Mouse (Mus musculus) embryonic fibroblast, embryonic 13.5 days (primary cell): Measurements from ENCODE around the gene Stk11ip. TPM values are rescaled to one million over a fixed set of nuclear protein-coding genes. Genes with fewer than 3 reads are reported as not detected.

ENCODE experiments used
- H3K27ac ChIP-seq: 2 replicates; pipeline ENCODE4 v1.5.1; 2012; ENCODE audit warnings: low read length, control low read depth, inconsistent platforms; ENCODE audit not compliant: insufficient read depth
- H3K4me1 ChIP-seq: 2 replicates; pipeline ENCODE4 v1.6.1; 2011; ENCODE audit warnings: low read length; ENCODE audit not compliant: control insufficient read depth, insufficient read depth
- H3K4me3 ChIP-seq: 2 replicates; pipeline ENCODE4 v1.5.1; 2011; ENCODE audit warnings: mild to moderate bottlenecking, control low read depth, low read length; ENCODE audit not compliant: insufficient read depth
- CTCF ChIP-seq: IDR thresholded peaks from 2 replicates; pipeline ENCODE4 v1.5.1; 2011; ENCODE audit warnings: mild to moderate bottlenecking, control low read depth, low read length, moderate library complexity, borderline replicate concordance; ENCODE audit not compliant: insufficient read depth
- POLR2A ChIP-seq: IDR thresholded peaks from 2 replicates; pipeline ENCODE4 v1.6.1; 2011; ENCODE audit warnings: low read depth, mild to moderate bottlenecking, control low read depth, low read length, moderate library complexity
- polyA plus RNA-seq: library from polyadenylated mRNA; stranded (reverse); fragments of >200 nt; gene quantifications from 2 replicates; pipeline ENCODE4 v1.2.4, GENCODE M21; 2011; ENCODE audit warnings: low read depth; ENCODE audit not compliant: missing spikeins, insufficient read length

Stk11ip gene
- polyA plus RNA-seq, 1 experiment = 13.4 TPM

DNA sequence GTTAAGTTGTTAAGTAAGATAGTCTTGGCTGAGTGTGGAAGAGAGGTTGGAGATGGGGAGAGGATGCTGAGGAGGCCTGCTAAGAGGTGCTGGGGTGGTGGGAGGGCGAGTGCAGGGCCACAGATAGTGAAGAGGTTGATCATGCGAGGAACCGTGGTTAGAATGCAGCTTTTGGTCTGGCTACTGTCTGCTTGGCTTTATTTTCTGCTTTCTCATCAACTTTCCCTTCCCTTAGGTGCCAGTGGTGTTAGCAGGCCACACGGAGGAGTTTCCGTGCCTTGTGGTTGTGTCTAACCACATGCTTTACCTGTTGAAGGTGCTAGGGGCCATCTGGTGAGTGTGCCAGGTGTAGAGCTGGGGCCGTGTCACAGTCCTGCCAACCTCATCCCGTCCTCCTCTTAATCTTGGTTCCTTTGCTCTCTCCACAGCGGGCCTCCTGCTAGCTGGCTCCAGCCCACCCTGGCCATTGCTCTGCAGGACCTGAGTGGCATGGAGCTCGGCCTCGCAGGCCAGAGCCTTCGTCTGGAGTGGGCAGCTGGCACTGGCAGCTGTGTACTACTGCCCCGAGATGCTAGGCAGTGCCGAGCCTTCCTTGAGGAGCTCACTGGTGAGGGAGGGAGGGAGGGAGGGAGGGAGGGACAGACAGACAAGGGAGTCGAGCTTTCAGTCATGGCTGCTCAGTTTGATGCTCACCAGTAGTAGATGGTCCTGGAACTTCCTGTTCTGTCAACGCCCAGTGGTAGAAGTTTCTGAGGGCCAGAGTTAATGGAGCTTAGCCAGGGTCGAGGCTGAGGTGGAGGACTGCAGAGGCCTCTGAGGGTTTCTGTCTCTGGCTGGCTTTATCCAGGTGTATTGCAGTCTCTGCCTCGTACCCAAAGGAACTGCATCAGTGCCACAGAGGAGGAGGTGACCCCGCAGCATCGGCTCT, 12.3 kb downstream of the Stk11ip start:
- Histone ChIP-seq H3K4me1 (no peaks in the 10 kb centered on the region), H3K4me3 (no peak overlapping the region), H3K27ac (no peak overlapping the region)
- TF ChIP-seq CTCF = no peak
- TF ChIP-seq POLR2A = no peak

DNA sequence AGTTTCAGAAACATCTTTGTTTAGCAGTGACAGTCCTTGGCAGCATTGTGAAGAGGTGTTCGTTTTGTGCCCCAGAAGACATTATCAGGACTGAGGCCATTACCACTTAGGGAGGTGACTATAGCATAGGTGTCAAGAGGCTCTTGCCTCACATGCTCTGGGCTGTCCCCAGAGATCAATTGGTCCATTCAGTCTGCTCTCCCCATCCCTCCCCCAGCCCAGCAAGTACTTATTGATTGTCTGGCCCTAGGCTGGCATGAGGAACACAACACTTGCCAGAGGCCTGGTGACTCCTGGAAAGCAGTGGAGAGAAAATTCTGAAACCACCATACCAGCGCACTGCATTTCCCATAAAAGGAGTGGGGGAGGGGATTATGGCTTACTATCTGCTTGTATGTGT, 16.3 kb downstream of the Stk11ip start:
- Histone ChIP-seq H3K4me3 (no peak overlapping the region), H3K4me1 (no peaks in the 10 kb centered on the region), H3K27ac (no peak overlapping the region)
- TF ChIP-seq CTCF = no peak
- no peak for TF ChIP-seq POLR2A

DNA sequence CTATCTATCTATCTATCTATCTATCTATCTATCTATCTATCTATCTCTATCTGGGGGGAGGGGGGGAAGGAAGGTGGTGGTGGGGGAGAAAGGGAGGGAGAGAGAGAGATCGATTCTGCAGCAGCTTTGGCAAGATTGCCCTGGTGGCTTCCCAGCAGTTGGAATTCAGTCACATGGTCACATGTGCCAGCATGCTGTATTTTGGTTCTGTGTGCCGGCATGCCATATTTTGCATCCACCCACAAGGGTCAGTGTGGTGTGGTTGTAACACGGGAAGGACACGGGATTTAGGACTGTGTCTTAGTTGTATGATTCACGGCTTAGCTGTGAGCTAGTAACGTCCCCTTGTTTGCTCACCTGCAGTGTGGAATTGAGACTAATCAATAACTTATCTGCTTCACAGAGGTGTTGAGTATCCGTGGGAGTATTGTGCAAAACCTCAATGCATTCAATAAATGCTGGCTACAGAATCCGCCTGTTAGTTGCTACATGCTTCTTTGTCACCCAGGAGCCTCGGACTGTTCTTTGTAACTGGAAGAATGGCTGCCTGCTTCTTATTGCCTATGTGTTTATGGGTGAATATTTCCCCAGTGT, 17.4 kb downstream of the Stk11ip start:
- TF ChIP-seq CTCF (no peak), POLR2A (no peak)
- no peaks in the 10 kb centered on the region for H3K4me1 ChIP-seq
- H3K27ac ChIP-seq = no peak overlapping the region
- H3K4me3 ChIP-seq = no peak overlapping the region

DNA sequence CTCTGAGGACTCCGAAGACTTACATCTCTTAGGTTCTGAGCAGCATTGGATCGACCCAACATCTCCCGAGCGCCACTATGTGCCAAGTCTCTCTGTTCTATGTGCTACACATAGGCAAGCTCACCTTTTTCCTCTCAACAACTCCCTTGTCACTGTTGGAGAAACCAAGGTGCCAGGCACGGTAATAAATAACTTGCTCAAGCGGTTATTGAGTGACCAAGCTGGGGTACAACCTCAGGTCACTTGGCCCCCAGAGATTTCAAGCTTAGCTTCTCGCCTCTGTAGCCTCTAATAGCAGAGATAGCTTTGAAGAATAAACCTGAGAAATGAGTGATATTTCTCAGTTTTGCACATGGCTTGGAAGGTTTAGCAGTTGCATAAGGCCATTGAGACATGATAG, 20.2 kb downstream of the Stk11ip start:
- no peak overlapping the region for H3K27ac ChIP-seq
- H3K4me1 ChIP-seq = no peaks in the 10 kb centered on the region
- TF ChIP-seq CTCF = no peak
- TF ChIP-seq POLR2A = no peak

GRCm38 (mm10) chr1:75544351-75544750, 23.0 kb downstream of the Stk11ip start:
- TF ChIP-seq CTCF (no peak), POLR2A (no peak)
- H3K4me1 ChIP-seq = no peaks in the 10 kb centered on the region
- no peak overlapping the region for H3K4me3 ChIP-seq
- H3K27ac ChIP-seq = no peak overlapping the region

More for the DNA sequence above, 20.2 kb downstream of the Stk11ip start:
- no peak overlapping the region for H3K4me3 ChIP-seq

GRCm38 (mm10) chr1:75545965-75546956, 24.9 kb downstream of the Stk11ip start, which contains the start of gene Slc4a3:
Gene Slc4a3, plus strand, starts transcription at chr1:75546266.
- Histone ChIP-seq H3K27ac (no peak within 1 kb of the TSS), H3K4me1 (no peaks in the 10 kb centered on the region), H3K4me3 (peak within 1 kb of the TSS; percentile 68)
- TF ChIP-seq POLR2A (peak; percentile 59), CTCF (no peak)

- no peak overlapping the region for H3K4me3 ChIP-seq
- H3K27ac ChIP-seq = no peak overlapping the region
- no peak for TF ChIP-seq CTCF
- TF ChIP-seq POLR2A = no peak
- no peaks in the 10 kb centered on the region for H3K4me1 ChIP-seq
Measured at GRCm38 (mm10) chr1:75547351-75547750, 26.0 kb downstream of the Stk11ip start.

GRCm38 (mm10) chr1:75548083-75548482, 26.8 kb downstream of the Stk11ip start:
- TF ChIP-seq CTCF (no peak), POLR2A (no peak)
- Histone ChIP-seq H3K4me3 (no peak overlapping the region), H3K4me1 (no peaks in the 10 kb centered on the region), H3K27ac (no peak overlapping the region)

DNA sequence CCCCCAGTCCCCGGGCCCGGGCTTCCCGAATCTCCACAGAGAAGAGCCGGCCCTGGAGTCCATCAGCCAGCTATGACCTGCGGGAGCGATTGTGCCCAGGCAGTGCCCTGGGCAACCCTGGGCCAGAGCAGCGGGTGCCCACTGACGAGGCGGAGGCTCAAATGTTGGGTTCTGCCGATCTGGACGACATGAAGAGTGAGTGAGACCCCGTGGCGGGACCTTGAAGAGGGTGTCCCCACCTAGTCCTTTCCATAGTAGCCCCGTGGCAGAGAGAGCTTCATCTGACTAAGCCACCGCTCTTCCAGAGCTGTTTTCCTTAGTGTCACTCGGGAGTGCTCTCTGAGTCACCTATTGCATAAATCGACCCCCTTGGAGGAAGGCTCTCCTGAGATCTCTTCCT, 27.5 kb downstream of the Stk11ip start:
- TF ChIP-seq CTCF (no peak), POLR2A (no peak)
- no peak overlapping the region for H3K27ac ChIP-seq
- H3K4me1 ChIP-seq = no peaks in the 10 kb centered on the region

More for the DNA sequence above, 27.5 kb downstream of the Stk11ip start:
- no peak overlapping the region for H3K4me3 ChIP-seq
